Mouse (Mus musculus) liver, embryonic 14.5 days (tissue): ENCODE measurements around the gene Stk31. TPM values are rescaled to one million over a fixed set of nuclear protein-coding genes. Genes with fewer than 3 reads are reported as not detected.
"Not testable (repeated sequence)": the region's sequence is repeated elsewhere in the genome, so short reads cannot be mapped to it uniquely, and the experiment has no call there.

ENCODE experiments used
- ATAC-seq: fragments of 200-750 bp; cut with Nextera tagmentation; 2 replicates; pipeline ENCODE4 v1.8.0; 2017; ENCODE audit warnings: moderate number of reproducible peaks, mild to moderate bottlenecking, moderate library complexity; ENCODE audit not compliant: insufficient read depth
- DNase-seq, 3 experiments: peaks; one replicate each; pipeline ENCODE4 v3.0.0-alpha.2; 2012 to 2013; ENCODE audit warnings: low read depth in 3 of 3, low spot score in 3 of 3
- H3K27ac ChIP-seq: fragments of 300-500 bp; sonication (generic); 2 replicates; pipeline ENCODE4 v1.5.1; 2014; ENCODE audit warnings: moderate library complexity, mild to moderate bottlenecking, control low read depth, inconsistent platforms
- H3K27me3 ChIP-seq: fragments of 300-500 bp; sonication (generic); 2 replicates; pipeline ENCODE4 v1.6.1; 2014; ENCODE audit warnings: mild to moderate bottlenecking, low read length, moderate library complexity; ENCODE audit not compliant: control insufficient read depth, insufficient read depth
- H3K36me3 ChIP-seq: fragments of 300-500 bp; sonication (generic); replicated peaks from 2 replicates; pipeline ENCODE4 v1.6.1; 2014; ENCODE audit warnings: low read depth; ENCODE audit not compliant: control insufficient read depth, insufficient read depth
- H3K4me1 ChIP-seq, 2 experiments: fragments of 200-500 bp in 1 of 2; fragments of 300-500 bp in 1 of 2; sonication (generic) in 1 of 2; replicated peaks; 2 replicates each; pipeline ENCODE4 v1.6.1; 2012 to 2014; ENCODE audit warnings: antibody characterized with exemption in 1 of 2, inconsistent platforms in 1 of 2, low read length in 1 of 2; ENCODE audit not compliant: control insufficient read depth in 2 of 2, insufficient read depth in 2 of 2
- H3K4me2 ChIP-seq: fragments of 300-500 bp; sonication (generic); 2 replicates; pipeline ENCODE4 v1.6.1; 2014; ENCODE audit warnings: low read depth, mild to moderate bottlenecking, control low read depth, moderate library complexity
- H3K4me3 ChIP-seq, 2 experiments: fragments of 200-500 bp in 1 of 2; fragments of 300-500 bp in 1 of 2; sonication (generic) in 1 of 2; 2 replicates each; pipeline ENCODE4 v1.5.1; 2012 to 2014; ENCODE audit warnings: low read depth in 2 of 2, low read length in 2 of 2, mild to moderate bottlenecking in 2 of 2, control low read depth in 1 of 2, inconsistent platforms in 1 of 2, moderate library complexity in 1 of 2; ENCODE audit not compliant: insufficient read depth in 1 of 2
- H3K9ac ChIP-seq: fragments of 300-500 bp; sonication (generic); replicated peaks from 2 replicates; pipeline ENCODE4 v1.6.1; 2014; ENCODE audit warnings: mild to moderate bottlenecking, control low read depth, moderate library complexity
- H3K9me3 ChIP-seq: fragments of 300-500 bp; sonication (generic); 2 replicates; pipeline ENCODE4 v1.6.1; 2016; ENCODE audit warnings: low read length, mixed read lengths; ENCODE audit not compliant: control insufficient read depth
- CTCF ChIP-seq: IDR thresholded peaks from 2 replicates; pipeline ENCODE4 v1.5.1; 2016; ENCODE audit warnings: antibody characterized with exemption, low read depth, control low read depth
- EP300 ChIP-seq: IDR thresholded peaks from 2 replicates; pipeline ENCODE4 v1.6.1; 2016; ENCODE audit warnings: antibody characterized with exemption, low read depth
- WGBS: fragments of 180-500 bp; shearing (Covaris S2); extraction: QIAGEN DNeasy Blood & Tissue Kit; methylation state at CpG from one replicate; pipeline ENCODE4 v1.1.7; 2014; ENCODE audit not compliant: insufficient replicate concordance; 5-methylcytosine and 5-hydroxymethylcytosine counted together
- polyA plus RNA-seq, 2 experiments: library from polyadenylated mRNA; depleted of rRNA in 1 of 2; stranded (reverse) in 1 of 2; unstranded in 1 of 2; fragments of >200 nt; fragmentation: Nextera tagmentation in 1 of 2; extraction: Ambion mirVana in 1 of 2; gene quantifications; 2 replicates each; pipeline versions ENCODE4 v1.2.1 to v1.2.3; 2012 to 2014

The Stk31 gene
- polyA plus RNA-seq, 2 experiments = not detected

DNA sequence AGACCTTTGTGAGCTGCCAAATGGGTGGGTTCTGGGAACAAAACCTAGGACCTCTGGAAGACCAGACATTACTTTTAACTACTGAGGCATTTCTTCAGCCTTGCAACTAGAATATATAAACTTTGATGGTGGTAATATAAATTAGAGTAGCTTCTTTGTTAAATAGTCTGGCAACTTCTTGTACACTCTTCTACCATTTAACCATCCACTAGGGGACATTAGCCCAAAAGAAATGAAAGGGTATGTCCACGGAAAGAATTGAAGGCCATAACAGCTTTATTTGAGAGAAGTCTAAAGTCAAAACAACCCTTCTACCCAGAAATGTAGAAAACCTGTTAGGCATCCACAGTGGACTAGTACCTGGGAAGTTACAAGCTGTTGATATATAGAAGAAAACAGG lies 1.1 kb upstream of the Stk31 start:
- no peaks in the 10 kb centered on the region for H3K36me3 ChIP-seq
- no peaks in the 10 kb centered on the region for H3K27me3 ChIP-seq
- WGBS = 38% methylated on average over 1 of the region's 1 CpGs
- no peak overlapping the region for H3K9ac ChIP-seq
- no peak for TF ChIP-seq EP300
- no peak for TF ChIP-seq CTCF
- ATAC-seq (no peak), DNase-seq (no peak)
- no peak overlapping the region for H3K4me2 ChIP-seq
- H3K4me3 ChIP-seq = no peak overlapping the region
- no peaks in the 10 kb centered on the region for H3K9me3 ChIP-seq
- H3K27ac ChIP-seq = no peak overlapping the region
- H3K4me1 ChIP-seq = no peaks in the 10 kb centered on the region

- Histone ChIP-seq H3K4me3 (no peak overlapping the region), H3K27me3 (no peaks in the 10 kb centered on the region), H3K27ac (no peak overlapping the region), H3K4me1 (no peaks in the 10 kb centered on the region), H3K36me3 (no peaks in the 10 kb centered on the region), H3K9ac (no peak overlapping the region), H3K9me3 (no peaks in the 10 kb centered on the region), H3K4me2 (no peak overlapping the region)
- ATAC-seq = no peak
- DNase-seq = no peak
- TF ChIP-seq CTCF = peak; percentile 48
- no peak for TF ChIP-seq EP300
Measured at GRCm38 (mm10) chr6:49397466-49397865, 2.1 kb downstream of the Stk31 start.

- Histone ChIP-seq H3K4me2 (no peak overlapping the region), H3K4me1 (no peaks in the 10 kb centered on the region), H3K27me3 (no peaks in the 10 kb centered on the region), H3K27ac (no peak overlapping the region), H3K9ac (no peak overlapping the region), H3K4me3 (no peak overlapping the region), H3K36me3 (no peaks in the 10 kb centered on the region), H3K9me3 (no peaks in the 10 kb centered on the region)
- no peak for TF ChIP-seq EP300
- TF ChIP-seq CTCF = peak; percentile 23; the same call in 1 of the 2 replicates
- ATAC-seq = no peak
- peak in 2 of 3 experiments; percentile 2 to 23 for DNase-seq
Measured at GRCm38 (mm10) chr6:49398365-49398764, 3.0 kb downstream of the Stk31 start.

DNA sequence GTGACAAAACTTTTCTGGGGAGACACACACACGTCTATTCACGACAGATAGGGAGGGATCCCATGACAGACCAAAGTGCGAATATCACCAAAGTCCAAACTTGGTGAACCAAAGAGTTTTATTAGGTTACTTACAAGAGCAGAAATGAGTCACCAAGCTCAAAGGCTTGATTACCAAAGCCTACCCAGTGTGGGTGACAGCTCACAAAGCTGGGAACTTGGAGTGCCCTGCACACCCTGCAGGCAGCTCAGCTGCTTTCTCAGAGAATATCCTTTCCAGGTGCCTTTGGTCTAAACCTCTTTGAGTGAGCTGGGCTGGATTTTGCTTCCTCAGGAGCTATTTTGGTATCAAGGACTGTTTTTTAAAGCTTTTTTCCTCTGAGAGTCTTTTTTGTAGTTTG lies 15.4 kb downstream of the Stk31 start:
- no peak overlapping the region for H3K4me3 ChIP-seq
- no peaks in the 10 kb centered on the region for H3K36me3 ChIP-seq
- H3K9ac ChIP-seq = no peak overlapping the region
- 70% methylated on average over 3 of the region's 3 CpGs for WGBS
- H3K4me2 ChIP-seq = no peak overlapping the region
- H3K27me3 ChIP-seq = no peaks in the 10 kb centered on the region
- ATAC-seq (no peak), DNase-seq (no peak)
- TF ChIP-seq EP300 = no peak
- TF ChIP-seq CTCF = no peak
- no peak overlapping the region for H3K27ac ChIP-seq
- H3K4me1 ChIP-seq = no peaks in the 10 kb centered on the region
- no peaks in the 10 kb centered on the region for H3K9me3 ChIP-seq

GRCm38 (mm10) chr6:49412967-49413366 lies 17.6 kb downstream of the Stk31 start:
- H3K27ac ChIP-seq, H3K9ac ChIP-seq, ATAC-seq, H3K9me3 ChIP-seq, H3K4me2 ChIP-seq, H3K27me3 ChIP-seq, DNase-seq, H3K36me3 ChIP-seq, H3K4me3 ChIP-seq, H3K4me1 ChIP-seq: not testable (repeated sequence)
- 43% methylated on average over 2 of the region's 2 CpGs for WGBS

GRCm38 (mm10) chr6:49415971-49416370 lies 20.6 kb downstream of the Stk31 start:
- Histone ChIP-seq H3K4me1 (no peaks in the 10 kb centered on the region), H3K27me3 (no peaks in the 10 kb centered on the region), H3K27ac (no peak overlapping the region), H3K9me3 (no peaks in the 10 kb centered on the region), H3K4me2 (no peak overlapping the region), H3K9ac (no peak overlapping the region), H3K4me3 (no peak overlapping the region), H3K36me3 (no peaks in the 10 kb centered on the region)
- TF ChIP-seq CTCF (no peak), EP300 (no peak)
- ATAC-seq = no peak
- no peak for DNase-seq
- 57% methylated on average over 1 of the region's 1 CpGs for WGBS
